Mouse (Mus musculus): Measurements from ENCODE around the gene Wbp4.
"Not testable (repeated sequence)": the region's sequence is repeated elsewhere in the genome, so short reads cannot be mapped to it uniquely, and the experiment has no call there.

Gene Wbp4

DNA sequence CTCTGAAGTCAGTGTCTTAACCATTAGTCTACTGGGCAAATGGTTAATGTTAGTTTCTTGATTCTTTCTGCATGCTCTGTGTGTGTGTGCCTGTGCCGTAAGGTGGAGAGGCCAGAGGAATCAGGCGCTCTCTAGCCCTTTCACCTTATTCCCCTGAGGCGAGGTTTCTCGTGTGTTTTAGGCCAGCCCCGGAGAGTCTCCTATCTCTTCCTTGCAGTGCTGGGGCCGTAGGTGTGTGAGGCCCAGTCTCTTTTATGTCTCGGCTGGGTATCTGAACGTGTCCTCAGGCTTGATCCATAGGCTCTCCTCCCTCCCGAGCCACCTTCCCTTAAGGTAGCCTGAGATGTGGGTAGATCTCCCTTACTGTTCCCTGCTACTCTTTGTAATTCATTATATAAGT lies 24.9 kb upstream of the Wbp4 start:
- peak; percentile 57 for DNase-seq

DNA sequence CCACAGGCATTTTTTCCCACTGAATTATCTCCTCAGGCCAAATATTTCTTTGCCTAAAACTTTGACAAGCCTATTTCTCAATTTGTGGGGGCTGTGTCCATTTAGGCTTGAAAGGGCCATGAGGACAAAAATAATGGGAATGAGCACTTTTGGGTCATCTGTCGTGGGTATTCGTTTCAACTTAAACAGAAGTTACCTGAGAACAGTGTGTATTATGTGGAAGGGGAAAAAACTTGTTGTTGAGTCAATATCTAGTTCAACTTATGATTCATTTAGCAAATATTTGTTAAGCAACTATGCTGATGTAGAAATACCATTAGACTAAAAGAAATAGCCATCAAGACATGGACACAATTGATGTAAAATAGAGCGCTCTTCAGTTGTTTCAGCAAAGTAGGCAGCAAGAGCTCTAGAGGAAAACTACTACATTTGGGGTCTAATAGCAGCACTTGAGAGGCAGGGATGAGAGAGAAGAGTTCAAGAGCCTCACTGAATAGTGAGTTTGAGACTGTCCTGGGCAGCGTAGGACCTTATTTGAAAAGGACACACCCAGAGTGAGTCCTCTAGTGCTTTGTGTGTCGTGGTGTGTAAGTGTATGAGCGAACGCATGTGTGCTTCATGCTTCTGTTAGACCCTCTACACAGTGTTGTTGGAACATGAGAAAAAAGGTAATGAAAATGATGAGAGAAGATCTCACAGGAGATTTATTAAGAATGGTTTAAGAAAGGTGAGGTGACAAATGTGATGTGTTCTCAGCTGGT lies 23.1 kb upstream of the Wbp4 start:
- DNase-seq, result peak; percentile 87

DNA sequence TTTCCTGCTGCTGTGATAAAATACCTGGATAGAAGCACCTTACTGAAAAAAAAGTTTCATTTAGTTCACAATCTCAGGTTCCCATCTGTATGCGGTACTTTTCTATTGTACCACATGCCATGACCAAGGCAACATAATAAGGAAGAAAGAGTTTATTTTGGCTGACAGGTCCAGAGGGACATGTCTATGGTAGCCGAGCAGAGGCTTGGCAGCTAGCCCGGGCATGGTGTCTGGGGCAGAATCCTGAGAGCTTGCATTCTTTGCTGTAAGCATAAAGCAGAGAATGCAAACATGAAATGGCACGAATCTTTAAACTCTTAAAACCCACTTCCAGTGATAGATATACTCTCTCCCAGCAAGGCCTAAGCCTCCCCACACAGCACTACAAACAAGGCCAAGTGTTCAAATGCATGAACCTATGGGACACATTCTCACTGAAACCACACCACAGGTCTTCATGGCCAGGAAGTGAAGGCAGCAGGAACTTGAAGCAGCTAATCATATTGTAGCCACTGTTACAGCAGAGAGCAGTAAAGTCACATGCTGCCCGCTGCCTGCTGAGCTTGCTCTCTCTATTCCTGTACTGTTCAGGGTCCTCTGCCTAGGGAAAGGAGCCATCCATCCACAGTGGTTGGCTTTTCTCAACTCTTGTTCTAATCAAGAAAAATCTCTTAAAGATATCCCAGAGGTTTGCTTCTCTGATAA lies 22.2 kb upstream of the Wbp4 start:
- DNase-seq, result peak; percentile 95

GRCm38 (mm10) chr14:79500756-79501155 lies 19.4 kb upstream of the Wbp4 start:
- DNase-seq, result peak; percentile 77

- peak; percentile 87 for DNase-seq
These were observed 18.0 kb upstream of the Wbp4 start for GRCm38 (mm10) chr14:79499326-79499725.

DNA sequence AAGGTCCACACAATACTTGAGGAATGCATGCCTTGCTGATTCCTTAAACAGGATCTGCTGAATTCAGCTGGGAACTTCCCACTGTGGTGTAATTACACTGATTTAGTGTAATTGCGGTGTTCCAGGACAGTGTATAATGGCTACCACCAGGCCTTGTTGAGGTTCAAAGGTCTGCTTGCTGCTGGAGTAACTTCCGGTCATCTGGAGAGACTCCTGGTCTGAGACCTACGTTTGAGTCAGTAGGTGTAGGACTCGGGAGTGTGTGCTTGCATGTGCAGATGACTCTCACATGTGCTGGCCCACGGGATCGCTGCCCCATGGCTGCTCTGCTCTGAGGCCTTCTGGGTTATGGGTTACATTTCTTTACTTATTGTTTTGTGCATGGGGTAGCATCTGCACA lies 13.0 kb upstream of the Wbp4 start:
- DNase-seq, result peak; percentile 81

DNA sequence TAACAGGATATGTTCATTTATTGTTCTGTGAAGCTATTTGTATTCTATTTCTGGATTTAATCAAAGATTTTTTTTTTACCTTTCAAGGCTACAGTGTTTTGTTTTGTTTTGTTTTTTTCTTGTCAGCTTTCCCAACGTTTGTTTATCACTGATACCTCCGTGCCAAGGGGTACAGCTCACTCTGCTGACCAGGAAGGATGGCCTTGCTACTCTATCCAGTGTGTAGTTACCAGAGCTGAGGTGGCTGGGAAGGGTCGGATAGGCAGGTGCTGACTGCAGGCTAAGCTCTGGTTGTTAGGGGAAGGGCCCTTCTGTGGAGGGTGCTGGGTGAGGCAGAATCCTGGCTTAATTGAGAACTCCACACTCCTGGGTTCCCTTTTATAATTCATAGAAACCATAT lies 8.9 kb upstream of the Wbp4 start:
- DNase-seq, result peak; percentile 78

GRCm38 (mm10) chr14:79489150-79489549 lies 7.8 kb upstream of the Wbp4 start:
- DNase-seq, result peak; percentile 88

GRCm38 (mm10) chr14:79488531-79488930 lies 7.2 kb upstream of the Wbp4 start:
- peak; percentile 98 for DNase-seq

GRCm38 (mm10) chr14:79486993-79487731 lies 5.8 kb upstream of the Wbp4 start:
- DNase-seq, result peak; percentile 95

DNA sequence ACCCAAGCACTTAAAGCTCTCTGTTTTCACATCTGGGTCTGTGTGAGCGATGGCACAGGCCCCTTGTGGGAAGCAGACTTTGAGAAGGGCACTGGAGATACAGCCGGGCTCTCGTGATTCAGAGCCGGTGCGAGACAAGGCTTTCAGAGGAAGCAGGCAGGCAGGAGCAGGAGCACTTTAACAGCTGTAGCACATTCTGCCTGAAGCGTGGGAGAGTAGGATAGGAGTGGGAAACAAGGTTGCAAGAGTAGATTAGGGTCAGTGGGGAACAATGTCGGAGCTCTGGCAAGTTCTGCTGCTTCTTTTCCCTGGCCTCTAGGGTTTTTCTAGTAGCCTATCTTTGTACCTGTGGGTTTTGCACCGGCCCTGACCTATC lies 5.3 kb upstream of the Wbp4 start:
- peak; percentile 93 for DNase-seq

DNA sequence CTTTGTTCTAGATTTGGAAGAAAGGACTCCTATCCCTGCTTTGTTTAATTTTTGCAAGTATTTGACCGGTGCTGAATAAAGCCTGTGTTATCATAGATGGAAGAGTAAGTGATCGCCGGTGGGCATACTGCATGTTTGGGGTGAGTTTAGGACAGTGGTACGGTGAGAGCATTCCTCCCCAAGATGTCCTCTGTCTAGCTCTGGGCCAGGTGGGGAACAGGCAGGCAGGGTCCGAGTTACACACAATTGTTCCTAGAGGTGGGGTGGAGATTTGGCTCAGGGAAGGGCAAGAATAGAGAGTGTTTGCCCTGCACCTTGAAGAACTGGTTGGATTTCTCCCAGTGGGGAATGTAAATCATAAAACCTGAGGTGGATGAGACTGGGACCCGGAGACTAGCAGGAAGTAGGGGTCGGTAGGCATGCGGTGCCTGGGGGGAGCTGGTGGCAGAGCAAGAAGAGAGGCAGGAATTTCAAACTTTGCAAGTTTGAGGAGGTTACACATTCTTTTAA lies 2.3 kb upstream of the Wbp4 start:
- peak; percentile 88 for DNase-seq

DNA sequence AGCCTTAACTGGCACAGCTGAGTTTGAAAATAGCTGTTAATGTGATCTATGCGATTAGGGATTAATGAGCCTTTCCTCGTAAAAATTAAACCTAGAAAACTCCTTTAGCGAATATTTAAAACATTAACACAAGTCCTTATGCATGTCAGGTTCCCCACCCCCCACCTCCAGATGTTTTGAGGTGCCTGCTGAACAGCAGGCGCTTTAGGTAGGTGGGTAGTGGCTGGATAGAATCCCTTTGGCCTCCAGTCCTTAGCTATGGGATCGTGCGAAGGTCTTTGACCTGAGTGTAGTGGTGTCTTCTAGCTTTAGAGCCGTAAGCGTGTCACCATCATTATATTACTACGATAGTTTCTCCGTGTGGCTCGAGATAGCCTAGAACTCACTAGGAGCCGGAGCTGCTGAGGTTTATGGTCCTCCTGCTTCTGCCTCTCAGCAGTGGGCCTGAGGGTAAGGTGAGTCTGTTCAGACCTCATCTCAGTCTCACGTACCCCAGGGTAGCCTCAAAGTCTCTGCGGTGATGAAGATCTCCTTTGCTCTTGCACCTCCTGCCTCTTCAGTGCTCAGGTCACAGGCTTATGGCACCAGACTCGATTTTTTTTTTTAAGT lies 1.5 kb upstream of the Wbp4 start:
- peak; percentile 91 for DNase-seq

- DNase-seq, result peak; percentile 96
These were observed 936 bp upstream of the Wbp4 start for GRCm38 (mm10) chr14:79482251-79482661.

GRCm38 (mm10) chr14:79480624-79481338 lies 539 bp downstream of the Wbp4 start, which contains the start of gene Elf1:
Gene Elf1, plus strand, starts transcription at chr14:79481194.
- peak; percentile 100 for DNase-seq

- peak; percentile 81 for DNase-seq
These were observed 7.9 kb downstream of the Wbp4 start for GRCm38 (mm10) chr14:79473384-79473783.

GRCm38 (mm10) chr14:79467621-79468020 lies 13.7 kb downstream of the Wbp4 start:
- DNase-seq, result peak; percentile 80

- peak; percentile 11 for DNase-seq
These were observed 15.7 kb downstream of the Wbp4 start for GRCm38 (mm10) chr14:79465623-79466022.

- peak; percentile 71 for DNase-seq
These were observed 20.3 kb downstream of the Wbp4 start for GRCm38 (mm10) chr14:79460988-79461387.

- DNase-seq, result peak; percentile 71
These were observed 20.9 kb downstream of the Wbp4 start for GRCm38 (mm10) chr14:79460401-79460800.

DNA sequence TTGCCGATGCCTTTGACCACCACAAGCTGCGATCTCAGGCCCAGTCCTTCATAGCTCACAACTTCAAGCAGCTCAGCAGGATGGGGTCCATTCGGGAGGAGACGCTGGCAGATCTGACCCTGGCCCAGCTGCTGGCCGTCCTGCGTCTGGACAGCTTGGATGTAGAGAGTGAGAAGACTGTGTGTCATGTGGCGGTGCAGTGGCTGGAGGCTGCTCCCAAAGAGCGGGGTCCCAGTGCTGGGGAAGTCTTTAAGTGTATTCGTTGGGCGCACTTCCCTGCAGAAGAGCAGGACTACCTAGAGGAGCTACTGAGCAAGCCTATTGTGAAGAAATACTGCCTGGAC lies 28.8 kb downstream of the Wbp4 start:
- not testable (repeated sequence) for DNase-seq

Measured in heart, adult 11 months (tissue).